10 mouse cellular contexts compared by ENCODE assay signal in genomic region chr6:127393907-127394600, GRCm38 (mm10). TPM values are rescaled to one million over a fixed set of nuclear protein-coding genes. Genes with fewer than 3 reads are reported as not detected.
A peak's percentile ranks its signal among the peaks of the same experiment; 100 is the strongest.
DNase-seq lines count a peak whose midpoint lies in the region; ATAC-seq and TF ChIP-seq lines count a peak whose summit lies in the region.
"Had no signal": no experiment of that assay in that cellular context is flagged by ENCODE, and none has a peak within 500 bp of the region (broad histone marks: within the 10 kb centered on the region; RNA-seq: fewer than 3 reads in every experiment).

No protein-coding gene starts in this region.

- ATAC-seq in liver, postnatal 0 days, result no peak
- no peak for ATAC-seq in liver, embryonic 11.5 days (replicated peaks; ENCODE audit: low FRiP score)
- ATAC-seq in forebrain, embryonic 14.5 days, result peak; percentile 71
- ATAC-seq in midbrain, embryonic 12.5 days (ENCODE audit: low FRiP score, low read depth), result peak; percentile 91
- ATAC-seq: intestine, embryonic 15.5 days had no signal

- 43% methylated on average over 9 of the region's 9 CpGs for WGBS in liver, postnatal 0 days (ENCODE audit: insufficient replicate concordance)
- WGBS in liver, embryonic 11.5 days, result 37% methylated on average over 9 of the region's 9 CpGs
- WGBS in forebrain, embryonic 14.5 days, result 33% methylated on average over 9 of the region's 9 CpGs
- WGBS in midbrain, embryonic 12.5 days, result 23% methylated on average over 9 of the region's 9 CpGs

- H3K4me1 ChIP-seq in liver, postnatal 0 days (ENCODE audit: insufficient read depth), result peaks cover 16% of the 10 kb centered on the region
- peaks cover 2% of the 10 kb centered on the region; the same call in 1 of the 2 replicates for H3K4me1 ChIP-seq in liver, embryonic 11.5 days (replicated peaks; ENCODE audit: control insufficient read depth, insufficient read depth, low read length)
- peaks cover 8% of the 10 kb centered on the region for H3K4me1 ChIP-seq in forebrain, embryonic 14.5 days (ENCODE audit: control insufficient read depth, insufficient read depth, low read length)
- peaks cover 21% of the 10 kb centered on the region for H3K4me1 ChIP-seq in midbrain, embryonic 12.5 days

- H3K27ac ChIP-seq in liver, postnatal 0 days (ENCODE audit: low read depth), result no peak overlapping the region
- no peak overlapping the region for H3K27ac ChIP-seq in liver, embryonic 11.5 days (ENCODE audit: low read depth, low read length)
- no peak overlapping the region for H3K27ac ChIP-seq in forebrain, embryonic 14.5 days (ENCODE audit: low read depth, low read length)
- H3K27ac ChIP-seq in midbrain, embryonic 12.5 days (replicated peaks), result peak overlapping the region; percentile 67
- H3K27ac ChIP-seq in layer of hippocampus, adult 2 months, result no peak overlapping the region
- H3K27ac ChIP-seq: embryonic facial prominence, embryonic 12.5 days; intestine, embryonic 15.5 days; neural tube, embryonic 13.5 days had no signal

- H3K4me2 ChIP-seq in liver, postnatal 0 days (ENCODE audit: low read depth, low read length), result no peak overlapping the region
- H3K4me2 ChIP-seq in liver, embryonic 11.5 days, result no peak overlapping the region
- H3K4me2 ChIP-seq in forebrain, embryonic 14.5 days (ENCODE audit: low read length), result no peak overlapping the region
- peak overlapping the region; percentile 13; the same call in 1 of the 2 replicates for H3K4me2 ChIP-seq in midbrain, embryonic 12.5 days (replicated peaks)
- H3K4me2 ChIP-seq: embryonic facial prominence, embryonic 12.5 days; intestine, embryonic 15.5 days; neural tube, embryonic 13.5 days had no signal

- no peak overlapping the region for H3K4me3 ChIP-seq in liver, postnatal 0 days (ENCODE audit: low read depth, low read length)
- no peak overlapping the region for H3K4me3 ChIP-seq in liver, embryonic 11.5 days (ENCODE audit: low read depth, low read length)
- H3K4me3 ChIP-seq in forebrain, embryonic 14.5 days (ENCODE audit: low read depth, low read length), result no peak overlapping the region
- no peak overlapping the region for H3K4me3 ChIP-seq in midbrain, embryonic 12.5 days
- no peak overlapping the region for H3K4me3 ChIP-seq in layer of hippocampus, adult 2 months
- H3K4me3 ChIP-seq: embryonic facial prominence, embryonic 12.5 days; intestine, embryonic 15.5 days; neural tube, embryonic 13.5 days had no signal

- no peaks in the 10 kb centered on the region for H3K9me3 ChIP-seq in liver, postnatal 0 days (ENCODE audit: low read length)
- H3K9me3 ChIP-seq in liver, embryonic 11.5 days (ENCODE audit: control insufficient read depth, low read length), result no peaks in the 10 kb centered on the region
- H3K9me3 ChIP-seq in forebrain, embryonic 14.5 days (replicated peaks; ENCODE audit: control insufficient read depth, low read length), result no peaks in the 10 kb centered on the region
- no peaks in the 10 kb centered on the region for H3K9me3 ChIP-seq in midbrain, embryonic 12.5 days
- H3K9me3 ChIP-seq: embryonic facial prominence, embryonic 12.5 days; intestine, embryonic 15.5 days; neural tube, embryonic 13.5 days had no signal

- no peaks in the 10 kb centered on the region for H3K36me3 ChIP-seq in liver, postnatal 0 days (replicated peaks; ENCODE audit: insufficient read depth, low read length)
- H3K36me3 ChIP-seq in liver, embryonic 11.5 days (ENCODE audit: control insufficient read depth, insufficient read depth, low read length), result no peaks in the 10 kb centered on the region
- no peaks in the 10 kb centered on the region for H3K36me3 ChIP-seq in forebrain, embryonic 14.5 days (ENCODE audit: control insufficient read depth, insufficient read depth, low read length)
- no peaks in the 10 kb centered on the region for H3K36me3 ChIP-seq in midbrain, embryonic 12.5 days
- H3K36me3 ChIP-seq: embryonic facial prominence, embryonic 12.5 days; intestine, embryonic 15.5 days; neural tube, embryonic 13.5 days had no signal

- no peak for TF ChIP-seq EP300 in liver, postnatal 0 days (IDR thresholded peaks at IDR 0.05; ENCODE audit: low read depth)

- DNase-seq in liver, postnatal 0 days, result peak; percentile 8
- no peak for DNase-seq in liver, embryonic 11.5 days (ENCODE audit: low spot score)
- DNase-seq in embryo, embryonic 10.5 days (ENCODE audit: low spot score), result peak; percentile 77
- peak; percentile 36 for DNase-seq in forebrain, embryonic 14.5 days (ENCODE audit: low spot score)
- DNase-seq in layer of hippocampus, adult 2 months (ENCODE audit: low spot score in 2 of 2), result no peak
- DNase-seq in frontal cortex, adult 2 months (ENCODE audit: extremely low spot score in 1 of 2, low spot score in 1 of 2), result no peak

- no peaks in the 10 kb centered on the region for H3K27me3 ChIP-seq in liver, postnatal 0 days (ENCODE audit: insufficient read depth, low read length)
- H3K27me3 ChIP-seq in liver, embryonic 11.5 days (replicated peaks; ENCODE audit: control insufficient read depth, insufficient read depth, low read length), result no peaks in the 10 kb centered on the region
- H3K27me3 ChIP-seq in forebrain, embryonic 14.5 days (replicated peaks; ENCODE audit: control insufficient read depth, insufficient read depth, low read length), result no peaks in the 10 kb centered on the region
- peaks cover 3% of the 10 kb centered on the region; the same call in 1 of the 2 replicates for H3K27me3 ChIP-seq in midbrain, embryonic 12.5 days
- H3K27me3 ChIP-seq: embryonic facial prominence, embryonic 12.5 days; intestine, embryonic 15.5 days; neural tube, embryonic 13.5 days had no signal

- no peak for TF ChIP-seq CTCF in liver, postnatal 0 days (IDR thresholded peaks at IDR 0.05; ENCODE audit: low read depth)
- TF ChIP-seq CTCF in layer of hippocampus, adult 2 months (conservative IDR thresholded peaks at IDR 0.05), result no peak

- H3K9ac ChIP-seq in liver, postnatal 0 days (replicated peaks), result no peak overlapping the region
- H3K9ac ChIP-seq in liver, embryonic 11.5 days (ENCODE audit: low read depth, low read length), result no peak overlapping the region
- peak overlapping the region; percentile 29; the same call in 1 of the 2 replicates for H3K9ac ChIP-seq in forebrain, embryonic 14.5 days (ENCODE audit: low read length)
- H3K9ac ChIP-seq in midbrain, embryonic 12.5 days (replicated peaks), result peak overlapping the region; percentile 28; the same call in 1 of the 2 replicates
- H3K9ac ChIP-seq: embryonic facial prominence, embryonic 12.5 days; intestine, embryonic 15.5 days; neural tube, embryonic 13.5 days had no signal

RNA-seq across cellular contexts. Expression of gene Parp11, which starts 52.6 kb away (rescaled TPM):
- polyA plus RNA-seq in liver, postnatal 0 days (2015; fragmentation: Nextera tagmentation; extraction: Ambion mirVana), result 5.5 and 5.8 TPM in 2 replicates
- 14.8 and 16.1 TPM in 2 replicates for polyA plus RNA-seq in liver, embryonic 11.5 days (2014; fragmentation: Nextera tagmentation; extraction: Ambion mirVana)
- polyA plus RNA-seq in forebrain, embryonic 14.5 days (2014; fragmentation: Nextera tagmentation; extraction: Ambion mirVana), result 83.3 and 90.2 TPM in 2 replicates
- 71.8 and 72.0 TPM in 2 replicates for polyA plus RNA-seq in midbrain, embryonic 12.5 days (2016; fragmentation: Nextera tagmentation; extraction: Ambion mirVana)
- 10 to 100 TPM; 35.4 to 35.8 TPM for total RNA-seq in layer of hippocampus, adult 2 months (2021)
- 30.9 and 32.0 TPM in 2 replicates for polyA plus RNA-seq in frontal cortex, adult 2 months (2012; rRNA removed)

Comparison
In these comparisons a context has a peak if more than half of its experiments do, and no peak if none do; other contexts are left out.
1. DNase-seq: peak in liver, postnatal 0 days (single experiment), embryo, embryonic 10.5 days (single experiment) and forebrain, embryonic 14.5 days (single experiment); none in liver, embryonic 11.5 days (single experiment), layer of hippocampus, adult 2 months (0 of 2) and frontal cortex, adult 2 months (0 of 2).
2. ATAC-seq: peak in forebrain, embryonic 14.5 days (single experiment) and midbrain, embryonic 12.5 days (single experiment); none in liver, postnatal 0 days (single experiment) and liver, embryonic 11.5 days (single experiment).
3. H3K9ac ChIP-seq: peak in forebrain, embryonic 14.5 days (single experiment) and midbrain, embryonic 12.5 days (single experiment); none in liver, postnatal 0 days (single experiment) and liver, embryonic 11.5 days (single experiment).